Mouse (Mus musculus) gastrocnemius, adult 18-20 months (tissue): ENCODE data around the gene Pax6. TPM values are rescaled to one million over a fixed set of nuclear protein-coding genes. Genes with fewer than 3 reads are reported as not detected.

ENCODE experiments used
- DNase-seq: peaks from one replicate; pipeline ENCODE4 v3.0.0; 2021; ENCODE audit warnings: low spot score
- long read RNA-seq, 2 experiments: library from polyadenylated mRNA; stranded (forward); transcript quantifications; one replicate each; pipeline ENCODE4 v2.0.0; 2021
- total RNA-seq, 2 experiments: library from RNA; stranded (reverse); gene quantifications; 2 replicates each; pipeline ENCODE4 v1.2.3; 2021

Pax6 gene
- not detected for total RNA-seq
- long read RNA-seq, experiment 1: 0 reads
- long read RNA-seq, experiment 2: 0 reads

DNA sequence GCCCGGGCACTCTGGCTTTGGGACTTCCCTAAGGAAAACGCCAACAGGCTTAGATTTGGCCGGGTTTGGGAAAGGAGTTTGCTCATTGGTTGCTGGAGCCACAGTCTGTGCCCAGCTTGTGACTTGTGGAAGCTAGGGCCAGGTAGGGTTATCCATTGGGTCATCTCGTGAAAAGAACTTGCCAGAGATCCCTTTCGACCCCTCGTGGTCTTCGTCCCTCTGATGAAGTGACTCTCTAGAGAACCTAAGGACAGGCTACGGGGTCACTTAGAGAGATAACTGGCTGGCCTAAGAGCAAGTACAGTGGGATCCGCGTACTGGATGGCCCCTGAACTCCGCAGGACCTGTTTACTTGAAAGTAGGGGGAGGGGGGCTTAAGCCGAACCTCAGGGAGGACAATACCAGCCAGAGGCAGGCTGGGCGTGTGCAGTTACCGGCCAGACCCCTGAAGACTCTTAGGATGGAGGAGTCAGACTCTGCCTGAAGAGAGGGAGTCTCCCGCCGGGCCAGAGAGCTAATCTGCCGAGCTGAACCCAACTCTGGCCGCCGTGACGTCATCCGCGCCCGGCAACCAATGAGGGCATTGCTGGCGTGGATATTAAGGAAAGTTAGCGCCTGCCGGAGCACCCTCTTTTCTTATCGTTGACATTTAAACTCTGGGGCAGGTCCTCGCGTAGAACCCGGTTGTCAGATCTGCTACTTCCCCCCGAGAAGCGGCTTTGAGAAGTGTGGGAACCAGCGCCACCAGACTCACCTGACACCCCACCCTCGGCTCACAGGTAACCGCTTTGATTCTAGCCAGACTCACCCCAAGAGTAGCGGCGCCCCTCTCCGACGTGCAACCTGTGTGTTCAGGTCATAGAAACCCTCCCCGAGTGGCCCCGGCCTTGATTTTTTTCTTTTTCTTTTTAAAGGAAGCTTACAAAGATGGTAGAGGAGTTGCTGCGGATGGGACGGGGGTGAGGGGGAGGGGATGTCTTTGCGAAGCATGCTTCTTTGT lies at the start of gene Pax6:
Gene Pax6, plus strand, starts transcription at position 630 of the 1,000 bp plus-strand sequence.
- no peak for DNase-seq

DNA sequence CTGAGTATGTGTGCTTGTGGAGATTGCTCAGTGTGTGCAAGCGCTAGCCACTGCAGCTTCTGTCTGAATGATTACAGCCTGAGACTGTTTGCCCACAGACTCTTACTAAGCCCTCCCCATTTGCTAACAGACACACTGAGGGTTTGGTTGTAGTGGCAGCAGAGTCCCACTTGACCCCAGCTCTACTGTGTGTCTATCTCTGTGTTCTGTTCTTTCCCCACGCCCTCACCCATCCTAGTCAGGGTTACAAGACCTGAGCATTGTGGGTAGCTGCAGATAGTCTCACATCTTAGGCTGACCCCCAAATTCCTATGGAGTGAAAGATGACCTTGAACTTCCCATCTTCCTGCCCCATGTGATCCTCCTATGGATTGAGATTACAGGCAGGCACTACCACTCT lies 19.8 kb upstream of the Pax6 start:
- no peak for DNase-seq

DNA sequence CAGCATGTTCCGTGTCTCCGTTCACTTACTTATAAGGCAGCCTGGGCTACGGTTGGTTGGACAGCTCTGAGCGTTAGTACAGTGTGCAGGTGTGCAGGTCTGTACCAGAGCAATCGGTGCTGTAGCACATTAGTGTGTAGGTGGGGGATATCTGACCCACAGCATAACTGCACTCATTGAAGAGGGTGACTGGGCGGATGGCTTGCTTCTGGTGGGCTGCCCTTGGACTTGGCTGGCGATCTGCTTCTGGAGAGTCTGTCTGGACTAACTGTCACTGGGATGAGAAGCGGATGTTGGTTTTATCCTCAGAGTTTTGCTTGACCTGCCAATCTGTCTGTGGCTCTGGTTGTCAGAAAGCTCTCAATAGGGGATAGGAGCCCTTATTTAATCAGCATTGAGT lies 12.2 kb upstream of the Pax6 start:
- no peak for DNase-seq

DNA sequence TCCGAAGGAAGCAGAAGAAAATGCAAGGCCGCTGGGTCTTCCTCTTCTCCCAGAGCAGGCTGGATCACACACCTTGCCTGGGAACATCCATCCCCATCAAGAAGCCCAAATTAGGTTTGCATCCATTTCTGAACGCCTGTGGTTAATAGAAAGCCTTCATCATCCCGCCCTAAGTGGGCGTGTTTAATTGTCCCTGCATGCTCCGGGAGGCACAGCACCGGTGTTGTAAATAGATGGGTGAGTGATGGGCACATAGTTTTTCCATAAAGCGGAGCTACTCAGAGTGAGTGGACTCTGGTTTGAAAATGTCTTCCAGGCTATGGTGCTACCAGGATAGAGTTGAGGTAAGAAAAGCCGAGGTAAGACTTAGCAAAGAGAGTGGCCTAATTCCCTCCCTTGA lies 9.3 kb upstream of the Pax6 start:
- DNase-seq: no peak

DNA sequence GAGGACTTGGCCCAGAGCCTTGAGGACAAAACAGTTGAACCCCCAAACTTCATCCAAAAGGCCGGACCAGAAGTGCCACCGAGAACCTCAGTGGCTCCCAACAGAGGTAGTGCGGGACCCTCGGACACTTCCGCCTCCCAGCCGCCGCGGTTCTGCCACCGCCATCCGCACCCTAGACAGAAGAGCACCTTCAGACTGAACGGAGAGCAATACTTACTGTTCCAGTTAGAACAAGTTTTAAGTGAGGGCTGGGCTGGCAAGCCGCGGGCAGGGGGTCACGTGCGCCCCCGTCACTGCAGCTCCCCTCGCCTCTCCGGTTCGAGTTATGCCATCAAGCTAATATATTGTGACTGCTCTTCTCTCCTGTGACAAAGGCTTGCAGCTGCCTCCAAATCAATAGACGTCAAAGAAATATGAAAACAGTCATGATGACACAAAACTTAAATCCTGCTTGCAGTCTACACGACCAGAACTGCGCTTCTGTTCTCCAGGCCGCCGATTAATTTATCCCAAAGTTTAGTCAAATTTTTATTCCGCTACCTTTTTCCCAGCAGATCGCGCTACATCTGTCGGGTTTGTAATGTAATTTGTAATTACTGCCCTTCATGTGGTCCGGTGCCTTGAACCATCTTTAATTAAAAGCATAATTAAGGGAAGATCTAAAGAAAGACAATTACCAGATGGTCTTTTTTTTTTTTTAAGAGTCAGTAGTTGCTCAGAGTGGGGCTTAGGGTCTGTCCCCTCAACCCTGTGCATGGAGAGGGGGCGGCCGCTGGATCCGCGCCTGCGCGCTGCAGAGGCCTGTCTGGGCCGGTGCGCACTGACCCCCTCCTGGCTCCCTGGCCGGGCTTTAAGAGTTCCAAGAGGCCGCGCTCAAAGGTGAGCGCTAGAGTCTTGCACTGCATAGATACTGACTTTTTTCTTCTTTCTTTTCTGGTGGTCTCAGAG lies 8.5 kb upstream of the Pax6 start:
- no peak for DNase-seq

DNA sequence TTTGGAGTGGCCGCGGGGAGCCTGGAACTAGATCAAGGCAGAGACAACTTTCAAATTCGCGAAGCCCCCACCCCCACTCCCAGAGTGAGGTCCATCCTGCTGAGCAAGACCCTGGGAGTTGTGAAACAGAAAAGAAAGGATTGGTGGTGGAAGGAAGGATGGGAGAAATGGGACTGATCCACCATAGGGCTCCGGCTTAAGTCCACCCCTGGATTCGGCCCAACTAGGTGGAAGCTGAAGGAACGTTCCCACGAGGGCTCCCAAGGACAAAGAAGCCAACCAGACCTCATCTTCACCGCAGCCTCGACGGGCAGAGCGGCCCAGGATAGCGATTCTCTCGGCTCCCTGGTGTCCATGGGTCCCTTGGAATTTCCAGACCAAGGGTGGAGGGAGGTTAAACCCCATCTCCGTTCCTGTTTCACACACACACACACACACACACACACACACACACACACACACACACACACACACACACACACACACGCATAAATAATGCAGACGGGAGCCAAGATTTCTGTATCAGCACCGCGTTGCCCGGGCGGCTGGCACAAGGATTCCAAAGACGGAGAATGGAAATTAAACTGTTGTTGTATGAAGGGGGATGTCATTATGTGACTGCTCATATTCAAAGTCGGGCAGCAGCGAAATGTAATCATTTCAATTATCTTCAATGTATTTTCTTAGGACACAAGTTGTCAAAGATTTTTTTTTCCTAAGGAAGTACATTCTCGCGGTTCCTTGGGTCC lies 7.7 kb upstream of the Pax6 start:
- no peak for DNase-seq

DNA sequence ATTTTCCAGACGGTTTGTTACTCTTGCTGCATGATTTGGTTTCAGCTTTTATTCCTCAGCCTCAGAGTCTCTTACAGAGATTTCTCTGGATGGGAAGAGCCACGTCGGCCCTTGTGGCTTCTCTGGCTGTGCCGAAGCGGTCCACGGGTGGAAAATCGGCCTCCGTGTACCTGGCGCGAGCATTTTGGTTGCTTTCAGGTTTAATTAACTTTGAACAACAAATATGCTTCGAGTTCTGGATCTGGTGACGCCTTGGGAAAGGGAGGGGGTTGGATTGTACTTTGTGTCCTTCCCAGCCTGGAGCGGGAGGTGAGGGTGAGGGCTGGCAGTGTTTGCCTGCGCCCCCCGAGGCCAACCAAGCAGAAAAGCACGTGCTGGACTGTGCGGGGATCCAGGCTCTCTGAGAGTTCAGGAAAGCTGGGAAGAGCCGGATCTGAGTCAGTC lies 7.1 kb upstream of the Pax6 start:
- no peak for DNase-seq

DNA sequence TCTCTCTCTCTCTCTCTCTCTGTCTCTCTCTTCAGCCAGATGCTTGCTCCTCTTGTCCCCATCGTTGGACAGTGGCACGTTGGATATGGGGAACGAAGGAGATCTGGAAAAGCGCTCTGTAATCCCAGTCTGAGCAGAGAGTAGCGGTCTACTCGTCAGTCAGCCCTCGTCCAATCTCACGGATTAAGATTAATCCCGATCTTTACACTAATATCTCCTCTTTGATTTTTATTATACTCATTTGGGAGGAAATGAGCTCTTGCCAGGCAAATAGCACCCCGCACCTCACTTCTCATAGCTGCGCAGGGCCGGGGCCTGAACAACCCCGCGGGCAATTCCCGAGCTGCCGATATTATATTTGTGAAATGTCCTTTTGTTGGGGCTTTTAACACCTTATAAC lies 6.6 kb upstream of the Pax6 start:
- no peak for DNase-seq

DNA sequence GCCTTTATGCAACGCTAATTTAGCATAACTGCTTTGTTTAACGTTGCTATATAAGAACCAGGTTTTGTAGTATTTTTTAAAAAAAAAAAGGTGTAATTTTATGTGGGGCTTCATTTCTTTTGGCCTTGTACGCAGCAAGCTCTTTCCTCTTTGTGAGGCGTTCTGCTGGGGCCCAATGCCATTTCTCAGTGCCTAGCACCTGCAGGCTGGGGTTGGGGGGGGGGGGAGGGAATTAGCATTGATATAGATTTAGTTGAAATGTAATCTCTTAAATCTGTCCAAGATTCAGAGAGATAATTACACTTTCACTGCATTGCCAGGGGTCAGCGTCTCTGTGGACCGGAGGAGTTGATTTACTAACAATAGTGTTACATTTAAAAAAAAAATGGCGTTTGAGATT lies 6.1 kb upstream of the Pax6 start:
- DNase-seq: no peak

DNA sequence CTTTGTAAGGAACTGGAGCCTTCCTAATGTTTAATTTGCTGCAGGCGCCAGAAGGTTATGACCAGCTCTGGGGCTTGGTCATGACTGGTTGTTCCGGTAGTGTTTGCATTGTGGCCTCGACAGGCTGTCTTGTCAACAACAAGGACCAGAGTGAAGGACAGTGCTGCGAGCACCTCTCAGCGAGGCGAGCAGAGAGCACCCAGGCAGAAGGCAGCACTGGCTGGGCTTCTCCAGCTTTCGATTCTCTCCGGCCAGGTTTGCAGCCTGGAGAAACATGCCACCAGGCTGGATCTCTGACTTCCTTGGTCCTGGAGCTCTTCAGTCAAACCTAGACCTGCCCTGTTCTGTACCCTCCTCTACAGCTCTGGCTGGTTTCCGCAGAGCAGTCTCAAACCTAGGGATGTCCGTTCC lies 5.6 kb upstream of the Pax6 start:
- no peak for DNase-seq

DNA sequence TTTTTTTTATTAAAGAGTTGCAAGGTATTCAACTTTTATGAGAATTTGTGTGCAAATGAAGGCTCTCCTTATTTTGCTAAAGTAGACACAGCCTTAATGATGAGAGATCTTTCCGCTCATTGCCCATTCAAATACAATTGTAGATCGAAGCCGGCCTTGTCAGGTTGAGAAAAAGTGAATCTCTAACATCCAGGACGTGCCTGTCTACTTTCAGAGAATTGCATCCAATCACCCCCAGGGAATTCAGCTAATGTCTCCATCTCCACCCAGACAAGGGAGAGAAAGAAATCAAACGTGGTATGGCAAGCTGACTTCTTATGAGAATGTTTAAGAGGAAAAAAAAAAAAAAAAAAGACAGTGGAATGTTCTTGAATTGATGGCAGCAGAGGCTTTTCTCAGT lies 3.7 kb upstream of the Pax6 start:
- no peak for DNase-seq

DNA sequence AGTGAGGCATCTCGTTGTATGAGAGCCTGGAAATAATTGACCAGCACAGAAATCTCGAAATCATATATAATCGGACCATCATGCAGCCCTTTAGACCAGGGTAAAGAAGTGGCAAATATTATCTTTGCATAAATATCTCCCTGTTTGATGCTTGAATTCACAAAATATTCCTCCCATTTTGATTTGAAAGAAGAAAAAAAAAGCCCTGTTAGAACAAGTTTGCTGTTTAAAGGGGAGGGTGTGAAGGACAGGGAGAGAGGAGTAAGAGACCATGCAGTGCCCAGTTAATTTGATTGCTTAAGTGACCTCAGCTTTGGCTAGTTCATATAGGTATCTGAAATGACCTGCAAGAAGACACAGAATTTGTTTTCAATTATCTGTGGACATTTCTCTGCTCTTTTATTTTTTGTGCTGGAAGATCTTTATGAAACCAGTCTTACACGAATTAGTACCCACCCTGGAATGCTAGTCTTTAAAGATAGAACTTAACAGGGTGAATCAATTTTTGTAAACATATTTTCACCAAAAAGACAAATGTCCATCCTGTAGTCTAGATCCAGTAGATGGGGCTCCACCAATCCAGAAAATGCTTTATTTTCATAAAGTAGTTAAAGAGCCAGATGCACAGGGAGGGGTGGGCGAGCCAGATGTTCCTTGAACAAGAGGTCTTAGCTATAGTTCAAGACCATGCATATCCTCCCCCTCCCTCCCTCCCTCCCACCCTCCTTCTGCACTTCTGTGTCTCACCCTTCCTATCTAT lies 3.0 kb upstream of the Pax6 start:
- no peak for DNase-seq

DNA sequence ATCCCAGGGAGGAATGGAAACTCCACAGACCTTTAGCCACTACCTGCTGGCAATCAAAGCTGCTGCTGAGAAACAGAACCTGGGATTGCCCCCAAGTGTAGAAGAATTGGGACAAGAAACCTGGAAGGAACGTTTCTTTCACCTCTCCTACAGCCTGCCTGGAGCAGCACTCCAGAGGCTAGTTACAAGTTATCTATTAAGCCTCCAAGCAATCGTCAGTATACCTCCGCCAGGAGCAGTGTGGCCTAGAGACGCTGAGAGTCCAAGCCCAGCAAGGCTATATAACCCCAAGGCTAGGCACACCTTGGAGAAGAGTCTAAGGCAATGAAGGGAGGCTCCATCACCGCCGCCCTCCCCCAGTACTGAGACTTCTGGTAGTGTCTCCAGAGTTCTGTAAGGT lies 2.4 kb upstream of the Pax6 start:
- no peak for DNase-seq

DNA sequence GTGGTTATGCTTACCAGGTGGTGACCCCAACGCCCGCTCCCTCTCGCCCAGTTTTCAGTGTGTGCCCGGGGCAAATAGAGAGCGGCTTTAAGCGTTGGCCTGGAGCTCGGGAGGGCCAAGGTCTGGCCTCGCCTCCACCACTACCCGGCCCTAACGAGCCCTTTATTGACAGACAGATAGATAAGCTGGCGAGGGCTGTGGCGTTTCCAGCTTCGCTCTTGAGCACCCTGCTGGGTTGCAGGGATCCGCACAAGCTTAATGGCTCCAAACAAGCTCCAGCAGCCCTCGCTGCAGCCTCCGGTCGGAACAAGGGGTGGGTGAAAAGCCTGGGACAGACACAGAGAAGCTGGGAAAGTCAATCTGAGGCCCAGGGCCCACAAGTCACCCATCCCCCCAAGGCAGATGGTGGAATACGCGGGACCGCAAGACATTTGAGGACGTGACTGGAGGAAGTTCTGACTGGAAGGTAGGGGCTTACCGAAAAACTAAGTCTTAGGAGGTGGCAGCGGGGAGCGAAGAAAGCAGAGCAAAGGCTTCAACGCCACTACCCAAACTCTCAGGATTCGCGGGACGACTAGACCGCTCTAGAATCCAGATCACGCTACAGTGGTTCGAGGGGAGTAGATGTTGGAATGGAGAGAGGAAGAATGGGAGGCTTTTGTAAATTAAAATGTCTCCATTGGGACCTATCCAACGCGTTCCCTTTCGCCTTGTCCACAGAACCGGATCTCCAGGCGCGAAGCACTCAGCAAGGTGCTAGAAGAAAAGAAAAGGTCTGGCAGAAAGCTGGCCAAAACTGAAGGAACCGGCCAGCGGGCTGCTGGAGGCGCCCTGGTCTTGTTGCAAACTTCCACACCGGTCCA lies 1.7 kb upstream of the Pax6 start:
- DNase-seq: no peak

DNA sequence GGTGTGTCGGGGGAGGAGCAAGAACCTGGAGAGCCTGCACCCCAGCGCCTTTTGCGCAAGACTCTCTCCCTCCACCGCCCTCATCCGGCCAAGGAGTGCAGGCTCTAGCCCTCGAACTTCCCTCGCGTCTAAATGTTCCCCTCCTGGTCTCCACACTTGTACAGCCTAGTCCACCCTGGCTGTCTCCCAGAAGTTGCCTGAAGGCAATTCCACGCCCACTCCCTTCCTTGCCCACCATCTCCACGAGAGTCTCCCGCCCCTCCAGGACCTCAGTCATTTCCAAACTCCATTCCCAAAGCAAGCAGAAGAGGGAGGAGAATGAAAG lies 1.1 kb upstream of the Pax6 start:
- DNase-seq: no peak

DNA sequence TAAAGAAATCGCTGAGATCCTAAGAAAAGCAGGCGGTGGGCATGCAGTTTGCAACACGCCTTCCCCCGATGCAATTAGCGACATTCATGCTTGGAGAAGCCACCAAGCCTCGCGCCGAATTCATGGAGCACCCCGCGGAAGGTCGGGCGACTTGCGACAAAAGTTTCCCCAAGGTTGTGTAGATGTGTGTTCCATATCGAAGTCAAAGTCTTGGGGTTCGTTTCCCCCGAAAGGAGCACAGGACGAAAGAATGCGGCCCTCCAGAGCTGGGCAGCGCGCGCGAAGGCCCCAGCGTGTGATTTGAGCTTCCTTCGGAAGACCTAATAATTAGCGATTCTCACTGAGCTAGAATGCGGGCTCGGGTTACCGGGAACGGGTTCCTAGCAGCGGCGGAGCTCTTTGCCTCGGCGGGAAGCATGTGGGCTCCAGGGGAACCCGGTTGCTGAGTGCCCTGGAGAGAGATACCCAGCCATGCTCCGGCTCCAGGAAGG lies 716 bp downstream of the Pax6 start:
- no peak for DNase-seq

DNA sequence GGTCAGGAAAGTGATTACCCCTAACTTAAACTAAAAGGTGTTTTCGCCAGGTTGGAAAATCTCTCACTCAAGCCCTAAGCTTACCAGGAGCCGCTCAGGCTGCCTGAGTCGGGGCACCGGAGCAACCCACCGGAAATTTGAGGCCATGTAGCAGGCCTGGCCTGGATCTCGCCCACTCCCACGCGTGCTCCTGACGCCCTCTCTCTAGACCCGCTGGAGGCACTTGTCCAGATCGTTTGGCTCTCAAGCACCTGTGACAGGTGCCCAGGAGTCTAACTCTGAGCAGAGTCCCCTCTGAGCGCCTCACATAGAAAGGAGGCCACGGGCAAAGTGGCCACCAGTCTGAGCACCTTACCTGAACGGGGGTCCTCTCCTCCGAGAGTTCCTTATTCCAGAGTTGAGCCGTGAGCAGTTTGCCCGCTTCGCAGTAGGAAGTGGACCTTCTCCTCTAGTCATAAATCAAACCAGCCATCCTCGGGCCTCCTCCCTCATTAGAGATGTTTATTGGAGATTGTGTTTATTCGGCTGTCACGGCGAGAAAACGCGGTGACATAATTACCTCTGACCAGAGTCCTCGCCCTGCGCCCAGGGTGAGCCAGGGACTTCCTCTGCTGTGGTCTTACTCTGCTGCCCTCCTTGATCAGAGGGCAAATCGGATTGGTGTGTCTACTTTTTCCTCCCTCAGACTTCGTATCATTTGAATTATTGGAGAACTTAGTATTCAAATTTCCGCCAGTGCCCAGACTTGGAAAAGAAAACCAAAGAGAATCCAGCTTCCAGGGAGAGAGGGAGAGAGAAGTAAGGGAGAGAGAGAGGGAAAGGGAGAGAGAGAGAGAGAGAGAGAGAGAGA lies 1.4 kb downstream of the Pax6 start:
- DNase-seq: no peak

DNA sequence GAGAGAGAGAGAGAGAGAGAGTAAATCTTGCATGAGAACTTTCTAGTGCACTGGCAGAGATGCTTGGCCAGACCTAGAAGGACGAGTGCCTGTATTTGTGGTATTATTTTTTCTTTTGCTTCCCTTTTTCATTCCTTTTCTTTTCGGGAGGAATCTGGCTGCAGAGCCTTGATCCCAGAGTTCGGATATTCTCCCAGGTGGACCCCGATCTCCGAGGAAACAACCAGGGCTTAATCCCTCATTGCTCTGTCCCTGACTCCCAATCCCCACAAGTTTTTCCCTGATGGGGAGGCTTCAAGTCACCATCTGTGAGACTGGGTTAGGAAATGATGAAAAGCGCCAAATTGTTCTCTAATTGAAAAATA lies 2.0 kb downstream of the Pax6 start:
- DNase-seq: no peak
